Mouse (Mus musculus): ENCODE measurements around the gene Mrpl32.

Mrpl32 gene

GRCm38 (mm10) chr13:14612926-14613529, at the start of gene Mrpl32, which contains the start of gene Psma2:
Gene Mrpl32 (minus strand): TSS chr13:14613165.
Gene Psma2 (plus strand): TSS chr13:14613240.
- peak; percentile 97 for DNase-seq

- DNase-seq: no peak
These were observed 36.3 kb upstream of the Mrpl32 start for GRCm38 (mm10) chr13:14649301-14649700.

GRCm38 (mm10) chr13:14639998-14640397, 27.0 kb upstream of the Mrpl32 start:
- DNase-seq: no peak

- peak; percentile 95 for DNase-seq
These were observed 17.0 kb upstream of the Mrpl32 start, which contains the start of gene AW209491 for GRCm38 (mm10) chr13:14629726-14630641. Gene AW209491 (plus strand): TSS chr13:14630154.

GRCm38 (mm10) chr13:14618724-14619123, 5.8 kb upstream of the Mrpl32 start:
- peak; percentile 82 for DNase-seq

GRCm38 (mm10) chr13:14613553-14613952, 588 bp upstream of the Mrpl32 start:
- no peak for DNase-seq

- DNase-seq: no peak
These were observed 502 bp downstream of the Mrpl32 start for GRCm38 (mm10) chr13:14612463-14612862.

- DNase-seq: no peak
These were observed 5.3 kb downstream of the Mrpl32 start for GRCm38 (mm10) chr13:14607616-14608015.

GRCm38 (mm10) chr13:14602744-14603143, 10.2 kb downstream of the Mrpl32 start:
- DNase-seq: no peak

- no peak for DNase-seq
These were observed 32.6 kb downstream of the Mrpl32 start for GRCm38 (mm10) chr13:14580392-14580791.

GRCm38 (mm10) chr13:14574128-14574527, 38.8 kb downstream of the Mrpl32 start:
- no peak for DNase-seq

GRCm38 (mm10) chr13:14561336-14561735, 51.6 kb downstream of the Mrpl32 start:
- DNase-seq: no peak
